Comparison of ENCODE assay signal across 19 mouse cellular contexts in the genomic region with DNA sequence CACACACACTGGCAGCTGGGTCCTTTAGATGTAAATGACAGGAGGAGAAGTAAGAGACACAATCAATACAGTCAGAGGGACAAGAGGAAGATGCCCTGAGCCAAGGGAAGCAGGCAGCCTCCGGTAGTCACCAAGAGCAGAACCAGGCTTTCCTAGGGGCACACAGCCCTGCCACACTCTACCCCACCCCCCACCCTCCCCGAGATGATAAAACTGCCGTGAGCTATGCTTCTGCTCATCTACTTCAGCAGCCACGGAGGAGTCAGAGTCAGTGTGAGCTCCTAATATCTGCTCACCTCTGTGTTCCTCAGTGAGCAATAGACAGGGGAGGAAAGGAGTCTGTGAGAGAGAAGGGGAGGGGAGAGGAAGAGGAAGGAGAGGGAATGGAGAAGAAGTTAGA. TPM values are rescaled to one million over a fixed set of nuclear protein-coding genes. Genes with fewer than 3 reads are reported as not detected.
DNase-seq lines count a peak whose midpoint lies in the region; ATAC-seq and TF ChIP-seq lines count a peak whose summit lies in the region.
"Had no signal": no experiment of that assay in that cellular context is flagged by ENCODE, and none has a peak within 500 bp of the region (broad histone marks: within the 10 kb centered on the region; RNA-seq: fewer than 3 reads in every experiment).

No protein-coding gene starts in this region.

- no peak for TF ChIP-seq CTCF in MEL (IDR thresholded peaks at IDR 0.05 in 2 of 3, conservative IDR thresholded peaks at IDR 0.05 in 1 of 3; ENCODE audit: control insufficient read depth in 1 of 3, insufficient read depth in 1 of 3, low read depth in 2 of 3, low read length in 3 of 3, poor library complexity in 1 of 3, severe bottlenecking in 1 of 3)
- TF ChIP-seq CTCF in intestine, postnatal 0 days (IDR thresholded peaks at IDR 0.05; ENCODE audit: low read depth), result no peak

- H3K27me3 ChIP-seq in heart, embryonic 13.5 days (replicated peaks), result no peaks in the 10 kb centered on the region
- H3K27me3 ChIP-seq in MEL (ENCODE audit: control insufficient read depth in 1 of 2, insufficient read depth in 2 of 2, low read length in 2 of 2), result no peaks in the 10 kb centered on the region
- no peaks in the 10 kb centered on the region for H3K27me3 ChIP-seq in intestine, postnatal 0 days (replicated peaks; ENCODE audit: control insufficient read depth, insufficient read depth, low read length)
- H3K27me3 ChIP-seq in liver, embryonic 16.5 days (ENCODE audit: control insufficient read depth, insufficient read depth, low read depth, low read length), result no peaks in the 10 kb centered on the region
- H3K27me3 ChIP-seq: forebrain, embryonic 15.5 days; neural tube, embryonic 12.5 days had no signal

- TF ChIP-seq POLR2A in MEL (IDR thresholded peaks at IDR 0.05; ENCODE audit: control insufficient read depth in 1 of 2, insufficient read depth in 1 of 2, low read depth in 1 of 2, low read length in 2 of 2, poor library complexity in 1 of 2), result no peak

- H3K4me2 ChIP-seq in heart, embryonic 13.5 days, result no peak overlapping the region
- peak overlapping the region; percentile 51 for H3K4me2 ChIP-seq in intestine, postnatal 0 days (replicated peaks; ENCODE audit: low read depth)
- H3K4me2 ChIP-seq in liver, embryonic 16.5 days (ENCODE audit: low read depth, low read length), result no peak overlapping the region
- H3K4me2 ChIP-seq: forebrain, embryonic 15.5 days; neural tube, embryonic 12.5 days had no signal

- no peak overlapping the region for H3K27ac ChIP-seq in heart, embryonic 13.5 days (replicated peaks)
- H3K27ac ChIP-seq in MEL (ENCODE audit: control insufficient read depth, low read depth, low read length), result peak overlapping the region; percentile 8; the same call in 1 of the 2 replicates
- H3K27ac ChIP-seq in intestine, postnatal 0 days (ENCODE audit: low read depth, low read length), result peak overlapping the region; percentile 95
- H3K27ac ChIP-seq in liver, embryonic 16.5 days (ENCODE audit: low read length), result no peak overlapping the region
- H3K27ac ChIP-seq: forebrain, embryonic 15.5 days; layer of hippocampus, adult 2 months; neural tube, embryonic 12.5 days had no signal

- no peak overlapping the region for H3K4me3 ChIP-seq in heart, embryonic 13.5 days
- H3K4me3 ChIP-seq in MEL (ENCODE audit: control insufficient read depth in 1 of 2, insufficient read depth in 1 of 2, low read depth in 2 of 2, low read length in 2 of 2), result peak overlapping the region; percentile 30 to 38; a peak in 3 of 4 replicates
- no peak overlapping the region for H3K4me3 ChIP-seq in intestine, postnatal 0 days (ENCODE audit: low read depth, low read length)
- no peak overlapping the region for H3K4me3 ChIP-seq in liver, embryonic 16.5 days (ENCODE audit: low read depth, low read length)
- H3K4me3 ChIP-seq: forebrain, embryonic 15.5 days; hindbrain, embryonic 10.5 days; layer of hippocampus, adult 2 months; neural tube, embryonic 12.5 days had no signal

- H3K79me2 ChIP-seq in MEL (ENCODE audit: control insufficient read depth, insufficient read depth, low read length, poor library complexity), result no peaks in the 10 kb centered on the region

- DNase-seq in heart, postnatal 4 days, result no peak
- no peak for DNase-seq in MEL (ENCODE audit: low read depth, low spot score)
- DNase-seq in ovary, postnatal 10 days (ENCODE audit: low spot score), result no peak
- no peak for DNase-seq in urinary bladder, postnatal 25 days (ENCODE audit: low spot score)
- DNase-seq: adrenal gland, postnatal 36 days; cerebellum, adult 11-12 months; cerebellum, postnatal 14 days; kidney, adult 8-10 months; kidney, postnatal 14 days; layer of hippocampus, postnatal 36 days; spleen, adult 18-20 months had no signal

- ATAC-seq in heart, embryonic 13.5 days (ENCODE audit: extremely low read depth, insufficient number of reproducible peaks, low FRiP score, low TSS enrichment), result no peak
- no peak for ATAC-seq in intestine, postnatal 0 days
- ATAC-seq in liver, embryonic 16.5 days (ENCODE audit: low read depth), result no peak
- ATAC-seq: forebrain, embryonic 15.5 days; lung, postnatal 0 days had no signal

- H3K9ac ChIP-seq in heart, embryonic 13.5 days, result peak overlapping the region; percentile 40
- H3K9ac ChIP-seq in MEL (ENCODE audit: control insufficient read depth, low read depth, low read length, poor library complexity, severe bottlenecking), result peak overlapping the region; percentile 34
- H3K9ac ChIP-seq in intestine, postnatal 0 days (ENCODE audit: low read depth, low read length), result no peak overlapping the region
- H3K9ac ChIP-seq in liver, embryonic 16.5 days (ENCODE audit: low read depth, low read length), result peak overlapping the region; percentile 2; the same call in 1 of the 2 replicates
- H3K9ac ChIP-seq: forebrain, embryonic 15.5 days; neural tube, embryonic 12.5 days had no signal

- TF ChIP-seq RAD21 in MEL (IDR thresholded peaks at IDR 0.05; ENCODE audit: low read depth, low read length), result no peak

- 18% methylated on average over 4 of the region's 4 CpGs for WGBS in heart, embryonic 13.5 days
- WGBS in intestine, postnatal 0 days, result 34% methylated on average over 4 of the region's 4 CpGs
- 11% methylated on average over 4 of the region's 4 CpGs for WGBS in liver, embryonic 16.5 days (ENCODE audit: insufficient replicate concordance)

- no peaks in the 10 kb centered on the region for H3K36me3 ChIP-seq in heart, embryonic 13.5 days
- peaks cover 0 to 10% of the 10 kb centered on the region in 2 experiments; a peak in 2 of 4 replicates for H3K36me3 ChIP-seq in MEL (ENCODE audit: control insufficient read depth in 1 of 2, insufficient read depth in 2 of 2, low read length in 2 of 2)
- H3K36me3 ChIP-seq in intestine, postnatal 0 days (ENCODE audit: control insufficient read depth, insufficient read depth), result no peaks in the 10 kb centered on the region
- H3K36me3 ChIP-seq in liver, embryonic 16.5 days (ENCODE audit: control insufficient read depth, insufficient read depth), result no peaks in the 10 kb centered on the region
- H3K36me3 ChIP-seq: forebrain, embryonic 15.5 days; hindbrain, embryonic 10.5 days; neural tube, embryonic 12.5 days had no signal

- TF ChIP-seq EP300 in MEL (IDR thresholded peaks at IDR 0.05; ENCODE audit: low read depth in 1 of 2, low read length in 2 of 2), result no peak

- H3K9me3 ChIP-seq in heart, embryonic 13.5 days, result no peaks in the 10 kb centered on the region
- H3K9me3 ChIP-seq in MEL (replicated peaks; ENCODE audit: insufficient read depth, low read length), result no peaks in the 10 kb centered on the region
- no peaks in the 10 kb centered on the region for H3K9me3 ChIP-seq in intestine, postnatal 0 days (ENCODE audit: control insufficient read depth)
- H3K9me3 ChIP-seq in liver, embryonic 16.5 days (replicated peaks; ENCODE audit: control insufficient read depth, low read length), result no peaks in the 10 kb centered on the region
- H3K9me3 ChIP-seq: forebrain, embryonic 15.5 days; hindbrain, embryonic 10.5 days; neural tube, embryonic 12.5 days had no signal

- peaks cover 54% of the 10 kb centered on the region for H3K4me1 ChIP-seq in heart, embryonic 13.5 days
- peaks cover 12 to 21% of the 10 kb centered on the region in 2 experiments for H3K4me1 ChIP-seq in MEL (ENCODE audit: control insufficient read depth in 1 of 2, insufficient read depth in 2 of 2, low read length in 2 of 2)
- H3K4me1 ChIP-seq in intestine, postnatal 0 days (replicated peaks; ENCODE audit: control insufficient read depth, insufficient read depth, low read length), result peaks cover 20% of the 10 kb centered on the region; the same call in 1 of the 2 replicates
- peaks cover 29% of the 10 kb centered on the region for H3K4me1 ChIP-seq in liver, embryonic 16.5 days (ENCODE audit: control insufficient read depth, low read depth, low read length)

TF ChIP-seq in MEL, 35 proteins besides CTCF, POLR2A, EP300 and RAD21:
- no peak for TF ChIP-seq ELF1 (IDR thresholded peaks at IDR 0.05; ENCODE audit: low read depth, low read length)
- no peak for TF ChIP-seq TAL1 (IDR thresholded peaks at IDR 0.05; ENCODE audit: low read length)
- TF ChIP-seq MAZ (IDR thresholded peaks at IDR 0.05; ENCODE audit: low read depth, low read length), result peak; percentile 57; the same call in 1 of the 2 replicates
- no peak for TF ChIP-seq GABPA (IDR thresholded peaks at IDR 0.05; ENCODE audit: low read depth, low read length)
- TF ChIP-seq HCFC1 (IDR thresholded peaks at IDR 0.05; ENCODE audit: low read depth, low read length), result no peak
- no peak for TF ChIP-seq POLR2AphosphoS2 (IDR thresholded peaks at IDR 0.05; ENCODE audit: low read length)
- TF ChIP-seq SMC3 (IDR thresholded peaks at IDR 0.05; ENCODE audit: low read depth, low read length), result no peak
- no peak for TF ChIP-seq CHD1 (IDR thresholded peaks at IDR 0.05; ENCODE audit: low read depth, low read length)
- no peak for TF ChIP-seq MYC (IDR thresholded peaks at IDR 0.05; ENCODE audit: low read depth, low read length)
- TF ChIP-seq UBTF (IDR thresholded peaks at IDR 0.05; ENCODE audit: borderline replicate concordance, insufficient read depth, low read depth, low read length), result no peak
- TF ChIP-seq TBP (IDR thresholded peaks at IDR 0.05; ENCODE audit: low read depth, low read length), result no peak
- TF ChIP-seq CHD2 (IDR thresholded peaks at IDR 0.05; ENCODE audit: low read length), result 0 out of 2 replicates have a peak, but pooled peaks have one; percentile 14
- TF ChIP-seq BHLHE40 (IDR thresholded peaks at IDR 0.05; ENCODE audit: borderline replicate concordance, low read depth, low read length), result no peak
- TF ChIP-seq GATA1 (IDR thresholded peaks at IDR 0.05; ENCODE audit: low read depth, low read length), result no peak
- TF ChIP-seq KAT2A (conservative IDR thresholded peaks at IDR 0.05; ENCODE audit: low read depth, low read length), result no peak
- TF ChIP-seq MYB (IDR thresholded peaks at IDR 0.05; ENCODE audit: low read depth, low read length), result no peak

RNA-seq across cellular contexts. Expression of gene Insig1, which starts 5.9 kb away (rescaled TPM):
- polyA plus RNA-seq in heart, embryonic 13.5 days (2015; fragmentation: Nextera tagmentation; extraction: Ambion mirVana), result 26.7 and 29.0 TPM in 2 replicates
- total RNA-seq in heart, postnatal 4 days (2021), result 10 to 100 TPM; 53.3 to 54.0 TPM
- total RNA-seq in MEL (2012; rRNA removed), result 71.4 and 73.2 TPM in 2 replicates
- 10 to 100 TPM in 1 of 2 experiments, not detected in 1; 61.3 TPM for polyA plus RNA-seq in MEL (2012; ENCODE audit: insufficient read depth in 1 of 2, insufficient read length in 2 of 2, low read depth in 1 of 2, low replicate concordance in 2 of 2, missing spikeins in 1 of 2)
- polyA plus RNA-seq in intestine, postnatal 0 days (2015; fragmentation: Nextera tagmentation; extraction: Ambion mirVana), result 100 and 102 TPM in 2 replicates
- polyA plus RNA-seq in liver, embryonic 16.5 days (2015; fragmentation: Nextera tagmentation; extraction: Ambion mirVana), result 67.7 and 90.8 TPM in 2 replicates

Comparison
In these comparisons a context has a peak if more than half of its experiments do, and no peak if none do; other contexts are left out.
1. H3K27ac ChIP-seq: peak in MEL (single experiment) and intestine, postnatal 0 days (single experiment); none in heart, embryonic 13.5 days (single experiment) and liver, embryonic 16.5 days (single experiment).
2. H3K4me3 ChIP-seq: peak in MEL (2 of 2); none in heart, embryonic 13.5 days (single experiment), intestine, postnatal 0 days (single experiment) and liver, embryonic 16.5 days (single experiment).